Mouse (Mus musculus): ENCODE data around the gene Tcaf3.

Tcaf3 gene

GRCm38 (mm10) chr6:42542036-42543031, 55.2 kb downstream of the Tcaf3 start:
- DNase-seq (ENCODE audit: low spot score), result no peak

GRCm38 (mm10) chr6:42540681-42541080, 56.8 kb downstream of the Tcaf3 start:
- DNase-seq (ENCODE audit: low spot score), result no peak

GRCm38 (mm10) chr6:42539711-42540110, 57.8 kb downstream of the Tcaf3 start:
- no peak for DNase-seq (ENCODE audit: low spot score)
